Mouse (Mus musculus): ENCODE results near the gene Ube2h. TPM values are rescaled to one million over a fixed set of nuclear protein-coding genes. Genes with fewer than 3 reads are reported as not detected.
A peak's percentile ranks its signal among the peaks of the same experiment; 100 is the strongest.

Gene Ube2h
- total RNA-seq, 2 experiments from 2014 or later = 5.6 to 6.7 TPM

DNA sequence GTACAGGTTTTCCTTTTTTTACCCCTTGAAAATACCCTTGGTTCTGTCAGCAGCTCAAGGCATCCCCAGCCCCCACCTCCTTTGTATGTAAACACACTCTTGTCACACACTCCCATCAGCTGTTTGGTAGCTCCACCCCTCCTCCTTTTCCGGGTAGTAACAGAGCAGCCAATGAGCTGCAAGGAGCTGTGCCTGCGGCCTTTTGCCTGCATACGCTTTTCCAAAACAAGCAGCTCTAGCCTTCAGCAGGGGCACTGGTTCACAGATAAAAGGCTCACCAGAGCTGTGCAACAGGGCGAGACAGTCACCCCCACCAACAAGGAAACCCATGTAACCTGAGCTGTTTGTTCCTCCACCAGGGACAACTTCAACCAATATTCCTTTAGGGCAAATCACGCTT is 4.0 kb downstream of the Ube2h start:
- peak; percentile 66 for ATAC-seq (replicated peaks; ENCODE audit: poor library complexity)

GRCm38 (mm10) chr6:30299683-30300082 is 4.7 kb downstream of the Ube2h start:
- ATAC-seq (replicated peaks; ENCODE audit: poor library complexity) = no peak

DNA sequence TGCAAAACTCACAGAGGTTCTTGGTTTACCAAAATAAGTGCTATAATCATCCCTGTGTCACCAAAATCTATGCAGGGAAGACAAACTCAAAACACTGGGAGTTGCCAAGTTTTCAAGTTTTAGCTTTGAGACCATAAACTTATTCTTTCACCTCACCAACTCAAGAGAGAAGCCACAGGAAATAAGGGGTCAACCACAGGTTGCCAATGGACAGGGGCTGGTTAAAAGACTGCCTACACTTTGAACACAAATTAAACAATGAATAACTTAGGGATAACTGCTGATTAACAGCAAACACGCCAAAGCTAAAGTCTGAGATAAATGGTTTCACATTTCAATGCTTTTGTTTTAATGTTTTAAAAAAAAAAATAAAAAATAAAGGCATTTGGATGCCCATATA is 5.2 kb downstream of the Ube2h start:
- ATAC-seq (replicated peaks; ENCODE audit: poor library complexity) = no peak

- ATAC-seq (replicated peaks; ENCODE audit: poor library complexity) = peak; percentile 66
These were observed 11.8 kb downstream of the Ube2h start for GRCm38 (mm10) chr6:30292579-30292978.

DNA sequence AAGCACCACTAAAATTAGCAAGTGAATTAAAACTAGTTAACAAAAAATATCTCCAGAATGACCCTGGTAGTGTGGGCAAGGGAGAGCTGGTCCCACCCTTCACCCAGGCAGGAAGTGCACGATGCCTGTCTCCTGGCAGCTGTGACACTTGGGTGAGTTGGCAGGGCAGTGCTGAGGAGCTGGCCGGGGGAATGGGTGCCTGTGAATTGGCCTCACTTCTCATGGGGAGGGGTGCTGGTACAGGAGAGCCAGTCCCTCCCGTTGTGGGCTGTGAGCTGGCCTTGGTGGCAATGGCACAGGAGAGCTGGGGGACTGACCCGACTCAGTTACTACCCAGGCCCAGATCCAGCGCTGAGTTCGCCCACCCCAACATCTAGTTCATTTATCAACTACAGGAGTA is 16.4 kb downstream of the Ube2h start:
- no peak for ATAC-seq (replicated peaks; ENCODE audit: poor library complexity)

DNA sequence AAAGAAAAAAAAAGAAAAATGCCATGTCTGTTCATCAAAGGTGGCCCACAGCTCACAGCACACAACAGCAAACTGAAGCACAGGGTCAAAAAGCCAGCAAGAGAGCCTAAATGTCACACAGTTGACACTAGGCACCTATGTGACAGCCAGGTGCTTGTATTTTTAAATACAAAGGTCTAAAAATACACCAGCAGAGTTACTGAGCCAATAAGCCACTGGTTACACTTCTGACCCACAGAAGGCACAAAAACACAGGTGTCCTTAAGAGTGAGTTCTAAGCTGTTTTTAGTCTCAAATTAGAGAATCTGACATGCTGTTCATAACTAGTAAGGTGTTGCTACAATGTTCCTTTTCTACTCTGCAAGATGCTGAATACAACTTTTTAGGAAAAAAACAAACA is 17.7 kb downstream of the Ube2h start:
- no peak for ATAC-seq (replicated peaks; ENCODE audit: poor library complexity)

DNA sequence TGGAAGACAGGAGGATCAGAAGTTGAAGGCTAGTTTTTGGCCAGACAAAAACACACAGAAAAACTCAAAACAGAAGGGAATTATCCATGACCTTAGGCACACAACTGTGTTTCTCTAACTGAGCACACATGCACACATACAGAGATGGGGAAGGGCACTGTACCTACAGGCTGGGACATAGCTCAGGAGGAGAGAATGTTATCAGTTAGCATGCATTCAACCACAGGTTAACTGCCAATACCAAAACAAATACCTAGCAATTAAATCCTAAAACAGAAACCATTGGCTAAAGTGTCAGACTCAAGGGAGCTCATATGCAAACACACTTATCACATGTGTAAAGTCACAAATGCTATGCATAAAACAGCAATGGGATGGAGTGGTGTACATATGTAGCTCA is 20.2 kb downstream of the Ube2h start:
- peak; percentile 66 for ATAC-seq (replicated peaks; ENCODE audit: poor library complexity)

DNA sequence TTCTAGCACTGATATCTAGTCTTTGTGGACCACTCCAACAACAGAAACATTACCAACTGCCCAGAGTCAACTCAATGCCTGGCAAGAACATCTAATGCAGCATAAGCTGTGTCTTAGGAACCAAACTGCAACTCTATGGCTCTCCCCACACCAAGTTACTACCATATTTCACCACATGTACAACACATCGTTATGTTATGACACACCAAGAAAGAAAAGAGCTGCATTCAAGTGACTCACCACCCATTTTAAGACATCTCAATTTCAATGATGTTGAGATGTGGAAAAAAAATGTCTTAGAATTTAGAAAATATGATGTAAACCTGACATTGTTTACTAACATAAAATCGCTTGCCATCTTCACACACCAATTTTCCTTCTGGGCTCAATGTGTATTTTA is 22.0 kb downstream of the Ube2h start:
- no peak for ATAC-seq (replicated peaks; ENCODE audit: poor library complexity)

DNA sequence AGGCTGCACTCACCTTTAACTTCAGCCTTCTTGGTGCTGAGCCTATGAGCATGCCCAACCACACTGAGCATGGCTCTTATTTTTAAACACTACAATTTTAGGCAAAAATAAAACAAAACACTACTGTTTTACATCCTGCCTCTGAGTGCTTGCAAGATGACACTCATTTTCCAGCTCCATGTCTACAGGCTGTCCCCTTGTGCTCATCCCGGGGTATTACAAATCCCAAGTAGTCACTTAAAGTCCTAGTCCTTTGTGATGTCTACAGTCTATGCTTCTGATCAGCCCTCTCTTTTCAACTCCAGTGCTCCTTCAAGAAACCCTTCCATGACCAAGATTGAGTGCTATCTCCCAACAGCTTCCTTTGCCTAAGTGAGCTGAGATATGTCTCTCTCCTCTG is 26.0 kb downstream of the Ube2h start:
- no peak for ATAC-seq (replicated peaks; ENCODE audit: poor library complexity)

- no peak for ATAC-seq (replicated peaks; ENCODE audit: poor library complexity)
These were observed 27.5 kb downstream of the Ube2h start for GRCm38 (mm10) chr6:30276882-30277281.

DNA sequence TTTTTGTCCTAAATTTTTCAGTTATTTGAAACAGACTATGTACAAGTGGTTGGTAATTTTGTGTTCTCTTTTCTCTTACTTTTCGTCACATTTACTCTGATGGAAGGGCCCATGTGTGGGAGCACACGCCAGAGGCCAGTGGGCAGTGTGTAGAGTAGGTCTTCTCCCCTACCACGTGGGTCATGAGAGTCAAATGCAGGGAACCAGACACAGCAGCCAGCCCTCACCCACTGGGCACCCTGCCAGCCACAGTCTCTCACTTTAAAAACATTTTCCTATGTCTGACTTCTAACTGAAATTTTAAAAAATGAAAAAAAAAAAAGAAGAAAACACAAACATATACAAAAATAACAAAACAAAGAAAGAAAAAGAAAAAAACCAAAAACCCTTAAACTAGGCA is 28.0 kb downstream of the Ube2h start:
- ATAC-seq (replicated peaks; ENCODE audit: poor library complexity) = no peak

DNA sequence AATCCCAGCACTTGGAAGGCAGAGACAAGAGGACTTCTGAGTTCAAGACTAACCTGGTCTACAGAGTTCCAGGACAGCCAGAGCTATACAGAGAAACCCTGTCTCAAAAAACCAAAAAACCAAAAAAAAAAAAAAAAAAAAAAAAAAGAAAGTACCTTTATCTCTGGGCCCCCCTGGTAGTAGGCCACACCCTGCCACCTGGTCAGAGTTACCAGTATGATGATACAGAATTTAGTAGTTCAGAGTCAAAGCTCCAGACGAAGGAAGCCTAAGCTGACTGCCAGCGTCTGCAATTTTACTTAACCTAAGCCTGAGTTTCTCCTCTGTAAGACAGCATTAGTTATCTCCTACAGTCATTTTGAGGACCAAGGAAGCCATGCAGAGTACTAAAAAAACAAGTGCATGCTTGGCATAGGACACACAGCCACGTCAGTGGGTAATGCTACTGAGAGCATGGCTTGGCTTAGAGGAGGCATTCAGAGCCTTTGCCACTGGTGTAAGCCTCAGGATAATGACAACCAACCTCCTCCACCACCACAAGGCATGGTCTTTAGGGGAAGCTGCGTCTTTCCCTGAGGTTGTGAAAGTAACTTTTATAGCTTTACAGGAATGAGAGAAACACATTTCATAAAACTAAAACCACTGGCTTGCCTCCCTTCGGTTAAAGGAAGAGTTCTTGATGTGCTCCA is 29.0 kb downstream of the Ube2h start:
- ATAC-seq (replicated peaks; ENCODE audit: poor library complexity) = peak; percentile 78

DNA sequence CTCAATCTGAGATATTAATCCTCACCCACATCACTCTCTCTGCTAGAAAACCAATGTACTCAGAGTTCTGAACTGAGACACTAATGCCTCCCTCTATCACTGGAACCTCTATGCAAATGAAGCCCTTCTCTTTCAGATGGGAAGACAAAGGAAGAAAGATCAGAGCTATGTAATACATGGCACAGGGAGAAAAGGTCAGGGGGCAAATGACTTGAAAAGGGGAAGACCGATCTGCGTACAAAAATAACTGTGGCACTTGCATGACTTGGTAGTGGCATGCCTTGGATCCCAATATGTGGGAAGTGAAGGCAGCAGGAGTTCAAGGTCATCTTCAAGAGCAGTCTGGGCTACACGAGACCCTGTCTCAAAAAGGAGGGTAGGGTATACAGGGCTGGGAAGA is 31.4 kb downstream of the Ube2h start:
- ATAC-seq (replicated peaks; ENCODE audit: poor library complexity) = no peak

DNA sequence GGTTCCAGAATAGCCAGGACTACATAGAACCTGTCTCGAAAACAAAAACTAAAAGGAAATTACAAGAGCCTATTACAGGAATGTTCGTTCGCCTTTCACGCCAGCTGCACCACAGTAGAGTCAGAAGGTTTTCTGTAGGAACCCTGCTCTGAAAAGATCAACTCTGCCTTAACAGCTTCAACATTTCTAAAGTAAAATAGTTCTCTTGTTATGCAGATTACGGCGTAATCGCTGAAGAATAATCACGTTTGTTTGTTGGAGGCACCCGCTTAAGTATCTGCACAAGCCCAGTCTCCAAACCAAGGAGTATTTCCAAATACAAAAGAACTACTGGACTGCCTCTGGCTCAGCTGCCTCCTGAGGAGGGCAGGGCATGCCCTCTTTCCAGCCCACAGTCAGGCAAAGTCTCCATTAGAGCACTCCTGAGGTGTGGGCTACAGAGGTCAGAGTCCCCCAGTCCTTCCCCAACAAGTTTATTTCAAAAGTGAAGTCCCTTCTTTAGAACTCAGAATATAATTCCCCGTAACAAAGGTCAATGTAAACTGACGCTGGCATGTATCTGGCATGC is 31.9 kb downstream of the Ube2h start:
- no peak for ATAC-seq (replicated peaks; ENCODE audit: poor library complexity)

GRCm38 (mm10) chr6:30269846-30270245 is 34.5 kb downstream of the Ube2h start:
- peak; percentile 54 for ATAC-seq (replicated peaks; ENCODE audit: poor library complexity)

DNA sequence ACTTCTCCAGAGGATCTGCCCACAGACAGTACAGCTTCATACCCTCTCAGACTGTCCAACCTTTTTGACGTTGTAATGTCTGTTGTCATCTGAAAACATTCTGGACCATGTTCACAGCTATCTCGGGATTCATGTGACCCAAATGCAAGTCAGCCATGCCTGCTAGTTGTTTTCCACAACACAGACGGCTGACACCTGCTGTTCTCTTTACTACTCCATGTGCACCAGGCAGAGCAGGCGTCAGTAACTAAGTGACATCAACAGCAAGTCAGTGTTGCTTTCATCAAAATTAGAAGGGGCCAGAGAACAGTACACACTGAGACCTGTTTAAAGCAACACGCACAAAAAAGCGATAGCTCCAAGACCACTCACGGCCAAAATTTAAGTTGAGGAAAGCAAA is 36.9 kb downstream of the Ube2h start:
- ATAC-seq (replicated peaks; ENCODE audit: poor library complexity) = no peak

GRCm38 (mm10) chr6:30265402-30265801 is 38.9 kb downstream of the Ube2h start:
- ATAC-seq (replicated peaks; ENCODE audit: poor library complexity) = no peak

DNA sequence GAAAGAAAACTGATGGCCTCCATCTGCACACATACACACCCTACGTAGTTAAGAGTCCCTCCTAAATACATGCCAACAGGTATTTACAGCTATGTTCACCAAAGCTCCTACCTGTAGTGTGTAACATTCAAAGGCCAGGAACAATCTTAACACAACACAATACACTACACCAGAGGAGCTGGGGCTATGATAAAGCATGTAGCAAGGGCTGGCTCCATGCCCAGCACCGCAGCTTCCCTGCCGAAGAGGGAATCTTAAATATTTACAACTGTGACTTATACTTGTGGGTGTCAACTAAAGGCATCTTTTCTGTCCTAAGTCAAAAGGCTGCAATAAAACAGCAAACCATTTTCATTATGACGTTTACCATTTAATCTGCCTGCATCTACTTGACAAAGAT is 41.3 kb downstream of the Ube2h start:
- ATAC-seq (replicated peaks; ENCODE audit: poor library complexity) = peak; percentile 74

DNA sequence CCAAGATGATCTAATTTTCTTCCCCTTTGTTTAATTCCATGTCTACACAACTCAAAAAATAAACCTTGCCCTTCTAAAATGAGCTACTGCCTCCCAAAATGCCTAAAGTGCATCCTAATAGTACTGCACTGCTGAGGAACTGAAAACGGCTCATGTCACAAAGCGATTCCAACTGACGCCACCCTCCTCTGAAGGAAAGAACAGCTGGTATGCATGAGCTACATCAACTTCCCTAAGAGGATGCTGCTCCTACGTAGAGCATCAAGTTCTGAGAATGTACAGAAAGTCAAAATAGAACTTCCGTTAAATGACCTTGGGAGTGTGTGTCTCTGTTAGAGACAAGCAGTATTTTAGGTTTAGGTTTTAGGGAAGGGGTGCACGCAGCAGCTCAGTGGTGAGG is 45.1 kb downstream of the Ube2h start:
- ATAC-seq (replicated peaks; ENCODE audit: poor library complexity) = no peak

DNA sequence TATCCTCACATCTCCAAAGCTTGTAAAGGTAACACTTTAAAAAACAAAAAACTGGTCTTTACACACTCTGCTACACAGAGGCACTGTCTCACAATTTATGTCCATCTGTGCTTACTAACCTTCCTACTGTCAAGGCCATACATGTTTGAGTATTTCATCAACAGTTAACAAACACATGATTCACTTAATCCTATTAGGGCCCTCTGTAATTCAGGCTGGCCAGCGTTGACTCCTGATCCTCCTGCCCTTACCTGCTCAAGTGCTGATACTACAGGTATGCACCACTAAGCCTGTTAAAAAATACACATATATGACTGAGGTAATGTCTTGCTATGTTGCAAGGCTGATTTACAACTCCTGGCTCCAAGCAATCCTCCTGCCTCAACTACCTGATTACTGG is 46.4 kb downstream of the Ube2h start:
- no peak for ATAC-seq (replicated peaks; ENCODE audit: poor library complexity)

GRCm38 (mm10) chr6:30255846-30256245 is 48.5 kb downstream of the Ube2h start:
- no peak for ATAC-seq (replicated peaks; ENCODE audit: poor library complexity)

DNA sequence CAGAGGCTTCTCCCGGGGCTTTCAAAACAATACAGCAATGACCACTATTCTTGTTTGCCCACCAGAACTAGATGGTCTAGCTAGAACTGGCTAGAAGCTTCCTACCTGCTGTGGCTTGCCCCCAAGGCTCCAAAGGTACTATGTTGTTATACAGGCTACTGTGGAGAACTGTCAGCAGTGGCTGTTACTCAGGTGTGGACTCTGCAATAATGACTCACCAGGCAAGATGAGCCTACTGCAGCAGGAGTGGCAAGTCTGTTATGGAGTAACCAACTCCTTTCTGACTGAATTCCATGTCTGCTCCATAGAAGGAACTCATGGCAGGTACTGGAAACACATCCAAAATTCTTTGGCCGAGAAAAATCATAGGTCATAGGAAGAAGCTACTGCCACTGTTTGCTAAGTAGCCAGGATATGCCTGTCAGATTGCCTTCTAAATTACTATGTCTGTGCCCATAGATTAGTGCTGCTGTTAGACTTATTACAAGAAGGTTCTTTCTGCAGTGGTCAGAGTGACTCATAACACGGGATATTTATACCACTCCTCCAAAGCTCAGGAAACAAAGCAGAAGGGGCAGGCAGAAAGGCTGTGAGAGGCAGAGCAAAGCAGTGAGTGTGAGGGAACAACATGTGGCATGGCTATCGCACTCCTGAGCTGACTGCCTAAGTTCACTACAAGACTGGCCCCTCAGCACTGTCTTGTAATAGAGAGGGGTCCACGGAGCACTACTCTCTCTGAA is 51.9 kb downstream of the Ube2h start:
- ATAC-seq (replicated peaks; ENCODE audit: poor library complexity) = no peak

All from megakaryocyte progenitor cell, adult 5-6 weeks (primary cell).